Mouse (Mus musculus): ENCODE measurements around the gene Cdk2ap2. TPM values are rescaled to one million over a fixed set of nuclear protein-coding genes. Genes with fewer than 3 reads are reported as not detected.
A peak's percentile ranks its signal among the peaks of the same experiment; 100 is the strongest.
"Not testable (repeated sequence)": the region's sequence is repeated elsewhere in the genome, so short reads cannot be mapped to it uniquely, and the experiment has no call there.

Cdk2ap2 gene
- polyA plus RNA-seq (2012; rRNA removed), result 44.3 and 47.3 TPM in 2 replicates

DNA sequence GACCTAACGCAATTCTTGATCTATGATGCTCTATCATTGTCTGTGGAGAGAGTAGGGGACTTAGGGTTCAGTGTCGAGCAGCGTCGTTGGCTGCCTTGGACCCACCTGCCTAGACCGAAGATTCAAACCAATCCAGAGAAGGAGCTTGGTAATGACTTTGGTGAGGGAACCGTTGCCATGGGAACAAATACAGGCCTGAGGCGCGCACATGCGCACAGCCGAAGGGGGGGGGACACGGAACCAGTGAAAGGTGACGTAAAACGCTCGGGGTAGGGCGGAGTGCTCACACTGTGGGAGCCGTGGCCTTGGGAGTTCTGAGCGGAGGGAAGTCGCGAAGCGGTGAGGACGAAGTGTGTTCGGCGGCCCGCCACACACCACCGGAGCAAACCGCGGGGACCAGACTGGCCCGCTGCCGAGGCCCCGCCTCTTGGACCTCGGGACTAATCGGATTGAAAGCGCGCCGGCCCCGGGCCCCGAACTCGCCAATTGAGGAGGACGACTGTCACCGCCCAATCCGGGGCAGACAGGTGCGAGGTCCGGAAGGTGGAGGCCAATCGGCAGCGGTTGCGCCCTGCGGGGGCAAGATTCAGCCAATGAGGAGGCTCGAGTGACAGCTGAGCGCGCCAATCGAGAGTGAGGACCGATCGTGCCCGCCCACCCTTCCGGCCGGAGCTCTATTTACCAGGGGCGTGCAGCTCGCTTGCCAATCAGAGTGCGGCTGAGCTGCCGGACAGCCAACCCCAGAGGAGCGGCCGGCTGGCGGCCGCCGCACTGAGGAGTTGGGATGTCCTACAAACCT is at the start of gene Cdk2ap2:
Gene Cdk2ap2, plus strand, starts transcription at position 541 of the 799 bp plus-strand sequence.
- no peaks in the 10 kb centered on the region for H3K4me1 ChIP-seq (ENCODE audit: control insufficient read depth, insufficient read depth, low read length)
- peak within 1 kb of the TSS; percentile 79 for H3K27ac ChIP-seq (ENCODE audit: insufficient read depth, low read length)
- peak within 1 kb of the TSS; percentile 52 for H3K4me3 ChIP-seq (ENCODE audit: insufficient read depth, low read length)
- no peak for TF ChIP-seq CTCF (IDR thresholded peaks at IDR 0.05; ENCODE audit: extremely low read depth, insufficient read depth, low read length)
- TF ChIP-seq POLR2A (IDR thresholded peaks at IDR 0.05; ENCODE audit: extremely low read depth, insufficient read depth, low read length), result peak; percentile 86

- Histone ChIP-seq H3K27ac (ENCODE audit: insufficient read depth, low read length) (no peak overlapping the region), H3K4me3 (ENCODE audit: insufficient read depth, low read length) (no peak overlapping the region), H3K4me1 (ENCODE audit: control insufficient read depth, insufficient read depth, low read length) (no peaks in the 10 kb centered on the region)
- TF ChIP-seq CTCF (IDR thresholded peaks at IDR 0.05; ENCODE audit: extremely low read depth, insufficient read depth, low read length) (peak; percentile 71), POLR2A (IDR thresholded peaks at IDR 0.05; ENCODE audit: extremely low read depth, insufficient read depth, low read length) (no peak)
These were observed 49.1 kb upstream of the Cdk2ap2 start for GRCm38 (mm10) chr19:4047859-4048258.

- H3K4me1 ChIP-seq (ENCODE audit: control insufficient read depth, insufficient read depth, low read length); H3K27ac ChIP-seq (ENCODE audit: insufficient read depth, low read length); H3K4me3 ChIP-seq (ENCODE audit: insufficient read depth, low read length): not testable (repeated sequence)
These were observed 47.9 kb upstream of the Cdk2ap2 start for GRCm38 (mm10) chr19:4049069-4049468.

- TF ChIP-seq CTCF (IDR thresholded peaks at IDR 0.05; ENCODE audit: extremely low read depth, insufficient read depth, low read length) (no peak), POLR2A (IDR thresholded peaks at IDR 0.05; ENCODE audit: extremely low read depth, insufficient read depth, low read length) (no peak)
- Histone ChIP-seq H3K4me3 (ENCODE audit: insufficient read depth, low read length) (no peak overlapping the region), H3K27ac (ENCODE audit: insufficient read depth, low read length) (no peak overlapping the region), H3K4me1 (ENCODE audit: control insufficient read depth, insufficient read depth, low read length) (no peaks in the 10 kb centered on the region)
These were observed 46.0 kb upstream of the Cdk2ap2 start for GRCm38 (mm10) chr19:4051016-4051415.

DNA sequence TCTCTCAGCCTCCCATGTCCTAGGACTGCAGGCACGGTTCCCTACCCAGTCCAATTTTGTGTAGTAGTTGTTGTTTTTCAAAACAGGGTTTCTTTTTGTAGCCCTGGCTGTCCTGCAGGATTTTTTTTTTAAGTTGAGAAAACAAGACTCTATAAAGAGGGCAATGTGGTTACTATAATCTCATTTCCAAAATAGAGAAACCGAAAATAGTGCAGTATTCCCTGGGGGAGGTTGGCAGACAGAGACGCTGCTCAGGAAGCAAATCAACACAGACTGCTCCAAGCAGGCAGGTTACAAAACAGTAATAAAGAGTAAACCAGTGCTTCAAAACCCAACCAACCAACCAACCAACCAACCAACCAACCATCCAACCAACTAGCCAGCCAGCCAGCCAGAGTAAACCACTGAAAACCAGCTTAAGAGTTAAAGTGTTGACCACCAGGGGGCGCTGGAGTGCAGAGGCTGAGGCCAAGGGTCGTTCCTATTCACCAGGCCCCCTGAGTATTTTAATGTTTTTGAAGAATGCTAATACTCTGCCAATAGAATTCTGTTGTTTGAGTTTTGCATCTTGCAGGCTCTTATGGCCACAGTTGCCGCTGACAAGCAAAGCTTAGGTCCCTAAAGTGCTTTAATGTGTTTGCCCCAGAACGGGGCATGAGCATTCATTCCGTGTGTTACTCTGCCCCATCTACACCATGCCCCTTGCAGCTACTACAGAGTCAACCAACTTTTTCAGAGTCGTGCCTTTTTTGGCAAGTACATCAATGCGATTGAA is 45.1 kb upstream of the Cdk2ap2 start:
- no peak overlapping the region for H3K4me3 ChIP-seq (ENCODE audit: insufficient read depth, low read length)
- H3K4me1 ChIP-seq (ENCODE audit: control insufficient read depth, insufficient read depth, low read length), result no peaks in the 10 kb centered on the region
- no peak for TF ChIP-seq POLR2A (IDR thresholded peaks at IDR 0.05; ENCODE audit: extremely low read depth, insufficient read depth, low read length)
- peak; percentile 56; the same call in 1 of the 2 replicates for TF ChIP-seq CTCF (IDR thresholded peaks at IDR 0.05; ENCODE audit: extremely low read depth, insufficient read depth, low read length)
- no peak overlapping the region for H3K27ac ChIP-seq (ENCODE audit: insufficient read depth, low read length)

GRCm38 (mm10) chr19:4052516-4053030 is 44.4 kb upstream of the Cdk2ap2 start:
- TF ChIP-seq POLR2A (IDR thresholded peaks at IDR 0.05; ENCODE audit: extremely low read depth, insufficient read depth, low read length) (no peak), CTCF (IDR thresholded peaks at IDR 0.05; ENCODE audit: extremely low read depth, insufficient read depth, low read length) (no peak)
- Histone ChIP-seq H3K4me3 (ENCODE audit: insufficient read depth, low read length) (no peak overlapping the region), H3K27ac (ENCODE audit: insufficient read depth, low read length) (no peak overlapping the region), H3K4me1 (ENCODE audit: control insufficient read depth, insufficient read depth, low read length) (no peaks in the 10 kb centered on the region)

GRCm38 (mm10) chr19:4054613-4055012 is 42.4 kb upstream of the Cdk2ap2 start:
- no peak overlapping the region for H3K27ac ChIP-seq (ENCODE audit: insufficient read depth, low read length)
- no peaks in the 10 kb centered on the region for H3K4me1 ChIP-seq (ENCODE audit: control insufficient read depth, insufficient read depth, low read length)
- H3K4me3 ChIP-seq (ENCODE audit: insufficient read depth, low read length), result no peak overlapping the region
- TF ChIP-seq POLR2A (IDR thresholded peaks at IDR 0.05; ENCODE audit: extremely low read depth, insufficient read depth, low read length), result no peak
- no peak for TF ChIP-seq CTCF (IDR thresholded peaks at IDR 0.05; ENCODE audit: extremely low read depth, insufficient read depth, low read length)

DNA sequence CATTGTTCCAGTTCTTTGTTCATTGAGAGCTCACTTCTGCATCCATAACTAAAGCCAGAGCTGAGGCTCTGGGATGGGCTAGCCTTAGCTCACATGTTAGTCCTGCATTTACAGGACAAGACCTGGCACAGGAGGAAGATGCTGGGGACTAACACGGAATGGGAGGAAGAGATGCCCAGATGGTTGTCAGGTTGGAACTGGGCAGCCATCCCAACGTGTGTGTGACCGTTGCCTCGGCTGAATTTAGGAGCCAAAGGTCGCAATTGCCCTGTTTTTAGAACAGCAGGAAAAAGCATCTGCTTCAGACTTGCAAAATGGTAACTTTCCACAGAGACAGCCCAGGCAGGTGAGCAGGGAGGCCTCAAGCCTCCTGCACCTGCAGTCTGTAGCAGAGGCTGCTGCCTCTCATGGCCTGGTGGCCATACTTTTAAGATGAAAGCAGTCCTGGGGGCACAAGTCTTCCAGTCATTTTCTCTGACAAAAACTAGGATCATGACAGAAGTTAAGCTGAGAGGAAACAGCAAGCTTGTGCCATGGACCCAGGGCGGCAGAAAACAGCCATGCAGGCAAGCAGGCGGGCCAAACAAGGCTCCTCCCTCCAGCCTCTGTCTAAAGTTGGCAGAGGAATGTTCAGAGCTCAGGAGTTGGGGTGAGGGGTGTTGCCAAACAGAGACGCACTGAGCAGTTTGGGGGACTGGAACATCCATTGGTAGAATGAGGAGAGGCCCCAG is 41.6 kb upstream of the Cdk2ap2 start:
- no peak overlapping the region for H3K4me3 ChIP-seq (ENCODE audit: insufficient read depth, low read length)
- H3K27ac ChIP-seq (ENCODE audit: insufficient read depth, low read length), result no peak overlapping the region
- no peaks in the 10 kb centered on the region for H3K4me1 ChIP-seq (ENCODE audit: control insufficient read depth, insufficient read depth, low read length)
- TF ChIP-seq CTCF (IDR thresholded peaks at IDR 0.05; ENCODE audit: extremely low read depth, insufficient read depth, low read length) (no peak), POLR2A (IDR thresholded peaks at IDR 0.05; ENCODE audit: extremely low read depth, insufficient read depth, low read length) (no peak)

GRCm38 (mm10) chr19:4055947-4056693 is 40.9 kb upstream of the Cdk2ap2 start:
- H3K4me3 ChIP-seq (ENCODE audit: insufficient read depth, low read length), result no peak overlapping the region
- no peak for TF ChIP-seq POLR2A (IDR thresholded peaks at IDR 0.05; ENCODE audit: extremely low read depth, insufficient read depth, low read length)
- no peak for TF ChIP-seq CTCF (IDR thresholded peaks at IDR 0.05; ENCODE audit: extremely low read depth, insufficient read depth, low read length)
- no peaks in the 10 kb centered on the region for H3K4me1 ChIP-seq (ENCODE audit: control insufficient read depth, insufficient read depth, low read length)
- H3K27ac ChIP-seq (ENCODE audit: insufficient read depth, low read length), result no peak overlapping the region
